Mouse (Mus musculus): ENCODE measurements around the gene Sgms2.

Gene Sgms2

DNA sequence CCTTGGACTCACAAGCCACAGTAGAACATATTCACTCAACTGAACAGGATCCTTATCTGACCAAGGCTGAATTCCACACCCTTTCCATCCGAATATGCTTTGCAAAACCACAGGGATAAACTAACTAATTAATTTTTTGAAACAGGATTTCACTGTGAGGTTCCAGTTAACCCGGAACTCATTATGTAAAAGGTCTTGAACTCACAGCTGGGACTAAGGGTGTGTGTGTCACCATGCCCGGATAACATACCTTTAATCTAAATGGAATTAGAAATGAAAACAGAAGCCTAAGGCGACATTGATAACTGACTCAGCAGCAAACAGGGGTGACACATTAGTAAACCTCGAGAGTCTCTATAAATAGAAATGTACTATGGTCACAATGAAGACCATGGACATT is 5.8 kb downstream of the Sgms2 start:
- no peak for DNase-seq (ENCODE audit: low spot score)

DNA sequence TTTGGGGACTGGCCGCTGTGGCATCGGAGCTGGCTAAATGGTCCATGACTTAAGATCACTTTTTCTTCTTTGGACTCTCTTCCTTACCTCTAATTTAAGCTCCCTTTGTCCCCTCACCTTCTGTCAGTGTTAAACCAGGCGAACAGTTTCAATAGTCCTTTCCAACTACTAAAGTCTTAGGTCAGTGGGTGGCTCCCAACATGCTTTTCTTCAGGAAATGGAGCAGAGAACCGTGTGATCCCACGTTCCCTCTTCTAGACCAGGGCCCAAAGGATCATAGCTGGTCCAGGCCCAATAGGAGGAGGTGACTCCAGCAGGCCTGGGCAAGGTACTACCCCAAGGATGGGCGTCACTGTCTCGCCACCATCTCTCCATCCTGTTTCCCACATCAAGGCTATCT is 7.6 kb downstream of the Sgms2 start:
- no peak for DNase-seq (ENCODE audit: low spot score)

DNA sequence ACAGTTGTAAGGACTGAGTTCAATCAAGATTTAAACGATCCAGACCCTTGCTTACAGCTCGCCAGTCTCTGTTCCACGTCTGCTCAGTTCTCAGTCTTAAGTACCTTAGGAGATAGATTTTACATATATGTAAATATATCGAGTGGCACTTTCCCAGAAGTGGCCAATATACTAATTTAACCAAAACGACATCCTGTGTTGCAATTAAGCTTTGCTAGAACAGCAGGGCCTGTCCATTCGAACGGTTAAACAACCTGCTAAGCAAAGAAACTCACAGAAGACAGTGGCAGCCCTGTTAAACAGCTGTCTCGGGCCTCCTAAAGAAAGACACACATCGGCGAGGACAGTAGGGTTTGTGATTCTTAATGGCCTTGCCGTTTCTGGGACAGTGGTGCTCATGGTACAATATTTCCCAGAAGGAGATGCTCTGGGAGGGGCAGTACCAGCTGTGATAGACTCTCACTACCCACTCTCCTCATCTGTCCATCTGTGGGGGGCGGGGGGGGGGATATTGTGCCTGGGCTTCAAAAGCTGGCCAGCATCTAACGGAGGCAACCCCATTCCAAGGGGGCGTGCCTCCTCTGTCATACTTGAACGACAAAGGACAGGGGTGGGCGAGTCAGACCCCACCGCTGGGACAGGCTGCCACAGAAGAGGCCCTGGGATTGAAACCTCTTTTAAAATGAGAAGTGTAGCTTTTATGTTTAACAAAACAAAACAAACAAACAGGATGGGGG is 9.1 kb downstream of the Sgms2 start:
- no peak for DNase-seq (ENCODE audit: low spot score)

DNA sequence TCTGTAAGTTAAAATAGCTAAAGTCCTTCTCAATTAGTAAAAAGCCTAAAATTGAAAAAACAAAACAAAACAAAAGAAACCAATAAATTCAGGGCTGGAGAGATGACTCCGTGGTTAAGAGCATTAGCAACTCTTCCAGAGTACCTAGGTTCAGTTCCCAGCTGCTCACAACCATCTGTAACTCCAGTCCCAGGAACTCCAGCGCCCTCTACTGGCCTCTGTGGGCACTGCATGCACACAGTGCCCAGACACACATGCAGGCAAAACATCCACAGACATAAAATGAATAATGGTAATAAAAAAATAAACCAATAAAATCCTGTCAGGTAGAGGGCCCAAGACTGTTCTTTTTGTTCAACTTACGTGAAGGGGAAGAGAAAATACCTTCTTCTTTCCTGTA is 10.6 kb downstream of the Sgms2 start:
- no peak for DNase-seq (ENCODE audit: low spot score)

DNA sequence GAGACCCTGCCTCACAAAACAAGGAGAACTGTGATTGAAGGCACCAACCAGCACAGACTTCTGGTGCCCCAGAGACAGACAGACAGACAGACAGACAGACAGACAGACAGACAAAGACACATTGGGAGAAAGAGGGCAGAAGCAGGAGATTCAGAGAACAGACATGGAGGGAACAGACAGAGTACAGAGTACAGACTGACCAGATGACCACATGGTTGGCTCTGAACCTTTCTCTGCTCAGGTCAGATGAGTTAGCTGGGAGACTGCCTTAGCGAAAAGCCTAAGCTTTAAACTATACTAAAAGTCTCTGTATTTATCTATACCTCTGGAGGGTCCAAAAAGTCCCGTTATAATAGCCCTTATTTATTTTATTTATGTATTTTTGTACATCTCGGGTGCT is 11.8 kb downstream of the Sgms2 start:
- DNase-seq (ENCODE audit: low spot score), result no peak

DNA sequence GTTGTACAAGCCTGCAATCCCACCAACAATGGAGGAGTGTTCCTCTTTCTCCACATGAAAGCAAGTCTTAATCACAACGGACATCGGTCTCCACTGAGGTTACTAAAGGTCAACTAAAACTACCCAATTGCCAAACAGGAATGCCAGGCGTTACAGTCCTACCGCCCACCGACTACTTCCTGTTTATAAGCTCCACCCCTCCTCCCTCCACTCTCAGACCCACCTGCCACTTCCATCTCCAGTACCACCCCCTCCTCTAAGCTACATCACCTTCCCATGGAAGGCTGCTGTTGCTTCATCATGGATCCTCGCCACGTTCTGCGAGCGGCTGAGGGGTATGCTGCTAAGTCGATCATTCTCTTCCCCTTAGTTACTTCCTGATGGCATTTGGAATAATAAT is 15.2 kb downstream of the Sgms2 start:
- DNase-seq (ENCODE audit: low spot score), result no peak

DNA sequence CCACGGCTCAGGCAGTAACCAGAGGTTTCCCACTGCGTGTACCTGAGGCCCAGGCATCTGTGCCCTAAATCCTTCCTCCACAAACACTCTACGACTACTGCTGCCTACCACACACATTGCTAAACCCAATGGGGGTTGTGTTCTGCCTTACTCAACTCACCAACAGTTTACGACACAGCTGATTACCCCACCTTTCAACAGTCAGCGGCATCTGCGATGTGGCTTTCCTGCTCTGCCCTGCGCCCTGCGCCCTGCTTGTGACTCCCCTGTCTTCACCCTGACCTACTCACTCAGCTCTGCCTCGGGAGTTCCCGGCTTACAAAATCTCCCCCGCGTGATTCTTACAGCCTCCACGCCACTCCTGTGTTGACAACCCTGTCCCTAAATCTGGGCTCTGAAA is 16.7 kb downstream of the Sgms2 start:
- DNase-seq (ENCODE audit: low spot score), result no peak

DNA sequence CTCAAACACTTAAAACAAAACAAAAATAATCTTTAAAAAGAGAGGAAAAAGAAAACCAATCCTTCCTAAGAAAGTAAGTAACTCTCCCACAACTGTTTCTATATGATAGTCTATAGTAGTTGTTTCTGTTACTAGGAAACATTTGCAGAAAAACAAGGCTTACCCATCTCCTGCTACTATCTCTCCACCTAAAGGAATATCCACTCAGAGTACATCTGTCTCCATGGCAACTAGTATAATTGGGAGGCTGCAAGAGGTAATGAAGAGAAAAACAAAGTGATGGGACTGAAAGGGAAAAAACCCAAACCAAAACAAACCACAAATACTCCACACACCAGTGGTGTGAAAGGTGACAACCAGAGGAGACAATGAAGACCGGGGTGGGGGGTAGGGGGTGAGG is 17.7 kb downstream of the Sgms2 start:
- no peak for DNase-seq (ENCODE audit: low spot score)

DNA sequence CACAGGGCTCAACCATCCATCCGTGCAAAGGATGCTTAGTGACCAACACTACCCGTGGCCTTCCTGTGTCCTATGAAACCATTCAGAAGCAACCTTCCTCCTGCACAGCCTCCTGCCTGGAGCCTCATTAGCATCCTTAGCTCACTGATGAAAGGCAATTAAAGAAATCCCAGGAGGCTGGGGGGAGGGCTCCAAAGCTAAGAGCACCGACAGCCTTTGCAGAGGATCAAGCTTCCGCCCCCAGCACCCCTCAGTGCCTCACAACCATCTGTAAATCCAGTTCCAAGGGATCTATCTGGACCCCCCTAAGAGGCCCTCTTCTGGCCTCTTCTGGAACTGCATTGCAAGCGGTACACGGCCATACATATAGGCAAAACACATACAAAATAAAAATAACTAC is 19.4 kb downstream of the Sgms2 start:
- no peak for DNase-seq (ENCODE audit: low spot score)

DNA sequence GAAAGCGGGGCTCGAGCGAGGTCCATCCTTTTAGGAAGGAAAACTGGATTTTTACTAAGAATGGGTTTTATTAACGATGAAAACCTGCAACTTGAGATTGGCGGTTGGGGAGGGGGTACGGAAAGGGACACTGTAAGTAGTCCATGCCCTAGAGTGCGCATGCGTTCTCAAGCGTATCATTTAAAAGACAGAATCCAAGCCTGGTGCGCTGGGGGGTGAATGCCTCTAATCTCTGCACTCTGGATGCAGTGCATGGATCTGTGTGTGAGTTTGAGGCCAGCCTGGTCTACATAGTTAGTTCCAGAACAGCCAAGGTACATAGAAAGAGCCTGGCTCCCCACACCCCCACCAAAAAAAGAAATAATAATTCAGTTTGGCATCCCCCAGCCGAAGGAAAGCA is 19.8 kb downstream of the Sgms2 start:
- no peak for DNase-seq (ENCODE audit: low spot score)

DNA sequence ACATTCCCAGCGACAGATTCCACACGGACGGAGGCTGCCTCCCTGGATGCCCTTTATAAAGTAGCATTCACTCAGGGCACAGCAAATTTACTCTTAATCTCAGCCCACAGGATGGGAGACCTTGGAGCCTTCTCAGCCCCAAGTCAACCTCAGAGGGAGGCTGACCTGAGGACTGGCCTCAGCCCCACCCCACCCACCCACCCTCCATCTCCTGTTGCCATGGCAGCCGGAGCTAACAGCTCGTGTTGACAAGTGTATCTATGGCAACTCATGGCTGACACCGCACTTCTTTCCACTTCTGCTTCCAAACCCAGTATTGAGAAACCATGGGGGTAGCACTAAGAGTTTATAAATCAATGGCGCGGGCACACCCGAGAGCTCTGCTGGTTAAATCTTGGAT is 20.4 kb downstream of the Sgms2 start:
- DNase-seq (ENCODE audit: low spot score), result no peak

DNA sequence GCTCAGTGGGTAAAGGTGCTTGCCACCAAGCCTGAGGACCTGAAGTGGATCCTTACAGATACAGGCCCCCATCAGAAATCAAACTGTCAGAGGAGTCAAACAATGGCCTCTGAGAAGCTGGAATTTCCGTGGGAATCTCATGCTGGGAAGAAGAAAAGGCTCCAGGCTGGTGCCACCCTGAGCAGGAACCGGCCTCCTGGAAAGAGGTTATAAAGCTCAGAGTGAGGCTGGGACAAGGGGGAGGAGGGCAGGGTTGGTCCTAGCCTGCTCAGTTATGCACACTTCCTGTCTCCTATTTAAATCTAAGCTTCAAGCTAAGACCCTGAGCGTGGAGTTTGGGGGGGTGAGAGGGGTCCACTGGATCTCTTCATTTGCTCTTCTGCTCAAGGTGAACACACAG is 21.6 kb downstream of the Sgms2 start:
- DNase-seq (ENCODE audit: low spot score), result no peak

DNA sequence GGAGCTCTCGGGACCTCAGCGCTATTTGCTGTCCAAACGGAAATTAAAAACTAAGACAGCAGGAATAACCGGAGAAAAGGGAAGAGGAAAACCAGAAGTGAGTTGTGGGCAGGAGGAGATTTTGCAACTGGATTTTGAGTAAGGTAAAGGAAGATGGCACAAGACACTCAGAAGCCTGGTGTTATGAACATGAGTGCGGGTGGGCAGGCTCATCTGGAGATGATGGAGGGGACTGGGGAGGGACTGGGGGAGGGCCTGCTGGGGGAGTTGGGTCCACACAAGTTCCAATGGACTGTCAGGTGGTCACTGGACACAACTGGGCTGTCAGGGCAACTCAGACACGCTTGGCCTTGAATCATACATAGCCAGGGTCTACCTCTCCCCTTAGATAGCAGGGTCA is 24.8 kb downstream of the Sgms2 start:
- DNase-seq (ENCODE audit: low spot score), result no peak

DNA sequence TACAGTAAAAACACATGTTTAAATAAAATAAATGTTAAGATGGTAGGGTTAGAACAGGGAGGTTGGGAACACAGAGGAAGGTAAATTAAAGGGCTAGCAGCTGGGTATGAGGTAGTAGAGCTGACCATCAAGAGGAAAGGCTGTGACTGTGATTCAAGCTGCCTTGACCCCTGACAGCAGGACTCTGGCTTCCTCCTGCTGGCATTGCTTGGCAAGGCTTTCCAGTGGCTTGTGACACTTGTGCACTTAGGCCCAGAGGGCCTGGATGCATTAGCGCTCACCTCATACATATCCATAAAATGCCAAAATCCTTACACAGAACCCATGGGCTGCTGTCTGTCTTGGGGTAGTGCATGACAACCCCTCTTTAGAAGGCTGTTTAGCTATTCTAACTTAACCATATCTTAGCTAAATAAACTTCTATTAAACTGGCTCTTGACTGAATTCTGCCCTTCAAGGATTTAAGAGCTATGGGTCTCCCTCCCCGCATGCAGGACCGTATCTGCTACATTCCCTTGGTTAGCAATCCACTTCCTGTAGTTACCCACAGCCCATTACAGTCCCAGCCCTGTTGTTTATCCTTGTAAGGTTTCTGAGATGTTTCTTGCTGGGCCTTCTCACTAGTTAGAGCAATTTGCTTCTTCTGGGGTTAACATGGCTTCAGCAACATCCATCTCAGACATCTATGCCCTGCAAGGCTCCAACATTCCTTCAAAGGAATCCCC is 25.5 kb downstream of the Sgms2 start:
- no peak for DNase-seq (ENCODE audit: low spot score)

DNA sequence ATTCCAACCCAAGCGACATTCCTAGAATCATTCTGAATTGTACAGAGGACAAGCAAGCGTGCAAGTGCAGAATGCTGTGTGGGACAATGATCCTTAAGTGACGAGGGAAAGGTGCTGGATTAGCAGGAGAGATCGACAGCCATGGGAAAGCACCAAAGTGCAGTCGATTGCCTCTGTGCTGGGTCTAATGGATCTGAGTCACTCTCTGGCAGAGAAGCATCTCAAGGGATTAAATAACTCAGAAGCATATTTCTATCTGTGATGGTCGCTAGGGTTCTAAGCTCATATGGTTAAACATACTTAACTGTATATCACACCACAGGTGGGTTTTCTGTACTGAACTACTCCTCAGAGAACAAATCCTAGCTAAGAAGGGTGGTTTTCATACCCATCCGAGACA is 118.2 kb downstream of the Sgms2 start:
- DNase-seq (ENCODE audit: low spot score), result no peak

DNA sequence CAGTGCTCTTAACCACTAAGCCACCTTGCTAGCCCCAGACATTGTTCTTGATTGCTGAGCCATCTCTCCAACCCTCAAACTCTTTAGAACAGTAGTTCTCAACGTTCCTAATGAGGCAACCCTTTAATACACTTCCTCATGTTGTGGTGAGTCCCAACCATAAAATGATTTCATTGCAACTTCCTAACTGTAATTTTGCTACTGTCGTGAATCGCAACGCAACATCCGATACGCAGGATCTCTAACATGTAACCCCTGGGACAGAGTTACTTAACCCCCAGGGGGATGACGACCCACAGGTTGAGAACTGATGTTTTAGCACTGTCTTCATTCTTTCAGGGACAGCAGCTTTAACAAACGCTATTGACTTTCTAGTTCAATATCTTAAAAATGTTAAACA is 122.5 kb downstream of the Sgms2 start:
- DNase-seq (ENCODE audit: low spot score), result no peak

DNA sequence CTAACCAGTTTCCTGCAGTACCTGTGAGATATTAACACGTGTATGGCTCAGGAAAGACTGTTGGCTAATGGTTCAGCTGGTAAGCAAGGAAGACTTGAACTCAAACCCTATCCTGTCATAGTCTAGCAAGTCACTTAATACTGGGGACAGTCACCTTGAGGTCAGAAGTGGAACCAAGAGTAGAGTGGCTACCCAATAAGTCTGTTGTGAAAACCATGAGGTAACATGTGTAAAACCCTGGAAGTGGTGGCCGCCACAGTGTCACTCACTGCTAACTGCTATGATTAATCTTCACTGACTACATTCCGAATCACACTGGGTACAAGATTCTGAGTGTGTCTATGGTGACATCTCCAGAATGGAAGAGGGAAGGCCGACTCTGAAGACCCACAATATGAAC is 123.8 kb downstream of the Sgms2 start:
- no peak for DNase-seq (ENCODE audit: low spot score)

DNA sequence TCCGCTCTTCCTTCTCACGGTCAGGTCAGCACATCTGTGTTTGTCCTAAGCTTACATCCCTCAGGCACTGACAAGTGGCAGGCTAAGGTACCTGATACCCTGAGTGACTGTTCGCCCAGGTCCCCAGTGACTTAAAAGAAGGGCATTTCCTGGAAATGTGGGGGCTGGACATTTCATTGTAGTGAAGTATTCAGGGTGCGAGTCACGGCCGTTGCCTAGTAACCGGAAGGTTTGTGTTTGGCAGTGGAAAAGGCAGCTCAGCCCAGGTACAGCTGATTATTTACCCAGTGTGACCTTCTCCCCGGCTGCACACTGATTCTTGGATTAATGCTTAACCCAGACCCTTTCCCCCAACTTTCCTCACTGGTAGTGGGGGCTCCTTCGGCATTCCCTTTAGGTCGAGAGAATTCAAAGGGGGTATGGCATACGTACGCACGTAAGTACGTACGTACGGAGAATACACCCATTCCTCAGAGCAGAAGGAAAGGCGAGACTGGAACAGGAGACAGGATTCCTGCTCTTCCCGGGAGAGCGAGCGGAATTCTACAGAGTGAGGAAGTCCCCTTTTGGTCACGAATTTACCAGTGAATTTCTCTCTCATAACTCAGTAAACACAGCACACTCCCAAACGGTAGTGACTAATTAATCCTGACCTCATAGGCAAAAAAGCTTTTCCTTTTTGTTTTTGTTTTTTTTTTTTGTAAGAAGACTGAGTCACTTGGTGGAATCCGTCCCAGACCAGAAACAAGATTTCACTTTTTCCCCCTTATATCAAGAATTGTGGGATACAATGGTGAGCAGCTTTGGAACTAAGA is 126.4 kb downstream of the Sgms2 start:
- DNase-seq (ENCODE audit: low spot score), result no peak

DNA sequence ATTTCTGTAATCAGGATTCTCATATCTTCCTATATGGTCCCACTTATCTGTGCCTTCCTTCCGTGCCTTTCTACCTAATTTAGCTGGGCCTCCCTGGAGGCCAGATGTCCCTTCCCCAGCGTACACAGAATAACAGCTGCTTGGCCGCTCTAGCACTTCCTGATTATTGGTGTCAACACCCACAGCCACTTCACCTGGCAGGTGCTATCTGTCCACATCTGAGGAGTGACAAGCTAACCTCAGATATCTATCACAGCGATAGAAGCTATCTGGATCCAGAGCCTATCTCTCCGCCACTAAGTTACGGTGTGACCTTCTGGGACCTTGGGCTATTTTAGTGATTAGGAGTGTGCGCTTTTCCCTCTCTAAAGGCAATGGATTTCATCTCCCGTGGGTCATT is 127.0 kb downstream of the Sgms2 start:
- DNase-seq (ENCODE audit: low spot score), result no peak

DNA sequence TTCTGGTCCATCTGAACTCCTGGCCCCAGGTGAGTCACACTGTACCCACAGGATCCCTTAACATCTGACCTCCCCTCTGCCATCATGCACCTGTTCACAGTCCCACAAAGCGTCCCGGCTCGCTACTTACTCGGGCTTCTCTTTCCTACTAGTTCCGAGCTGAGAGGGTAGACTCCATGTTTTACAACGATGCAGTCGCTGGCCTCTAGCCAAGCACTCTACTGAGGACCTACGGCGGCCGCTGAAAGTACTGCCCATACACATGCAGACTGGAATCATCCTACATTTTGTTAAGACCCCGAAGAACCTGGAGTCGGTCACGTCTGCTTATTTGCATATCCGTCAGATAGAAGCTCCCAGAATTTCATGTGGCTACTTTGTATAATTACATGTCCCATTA is 127.6 kb downstream of the Sgms2 start:
- DNase-seq (ENCODE audit: low spot score), result no peak

DNA sequence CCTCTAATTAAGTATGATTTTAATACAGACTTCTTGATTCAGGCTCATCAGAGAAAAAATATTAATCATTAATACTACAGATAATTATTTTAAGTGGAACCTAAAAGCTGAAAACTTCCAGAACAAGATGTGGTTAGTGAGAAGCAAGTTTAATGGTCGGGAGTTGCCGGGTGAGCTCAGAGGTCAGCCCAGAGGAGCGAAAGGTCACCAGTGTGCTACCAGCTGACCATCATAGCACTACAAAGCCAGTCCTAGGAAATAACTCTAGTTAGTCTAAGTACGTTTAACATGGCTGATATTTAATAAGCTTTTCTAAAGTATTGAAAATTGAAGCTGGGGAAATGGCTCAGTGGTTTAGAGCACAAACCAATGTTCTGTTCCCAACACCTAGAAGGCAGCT is 129.3 kb downstream of the Sgms2 start:
- DNase-seq (ENCODE audit: low spot score), result no peak

DNA sequence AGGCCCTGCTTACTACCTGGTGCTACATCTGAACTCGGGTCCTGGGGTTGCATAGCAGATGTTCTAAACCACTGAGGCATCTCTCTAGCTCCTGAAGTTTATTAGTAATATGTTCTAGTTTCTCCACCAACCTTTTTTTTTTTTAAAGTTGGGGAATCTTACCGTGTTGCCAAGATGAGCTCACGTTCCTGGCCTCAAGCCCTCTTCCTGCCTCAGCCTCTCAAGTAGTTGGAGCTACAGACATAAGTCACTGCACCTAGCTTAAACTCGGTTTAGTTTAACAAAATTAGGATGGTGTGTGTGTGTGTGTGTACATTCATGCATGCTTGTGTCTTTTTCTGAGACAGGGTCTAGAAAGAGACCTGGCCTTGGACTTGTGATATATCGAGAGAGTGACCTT is 132.2 kb downstream of the Sgms2 start:
- DNase-seq (ENCODE audit: low spot score), result no peak

DNA sequence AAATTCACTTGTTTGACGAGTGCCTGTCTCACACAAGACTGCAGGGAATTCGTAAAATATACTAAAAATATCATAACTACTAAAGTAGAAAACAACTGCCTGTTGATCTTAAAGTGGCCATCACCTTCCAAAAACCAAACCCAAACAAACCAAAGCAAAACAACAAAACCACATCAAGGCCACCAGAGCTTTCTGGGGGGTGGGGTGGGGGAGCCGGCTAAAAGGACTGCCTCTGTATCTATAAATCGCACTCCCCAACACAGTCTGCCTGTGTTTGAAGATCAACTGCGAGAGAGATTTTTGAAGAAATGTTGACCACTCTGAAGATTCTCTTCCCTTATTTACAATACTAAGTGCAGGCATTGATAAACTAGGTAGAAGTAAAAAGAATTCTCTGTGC is 133.0 kb downstream of the Sgms2 start:
- no peak for DNase-seq (ENCODE audit: low spot score)
